Mouse (Mus musculus) ES-E14 (cell line): ENCODE measurements around the gene Tpd52l1.

ENCODE experiments used
- CHD2 ChIP-seq: IDR thresholded peaks from 2 replicates; pipeline ENCODE4 v1.6.1; 2014; ENCODE audit warnings: mild to moderate bottlenecking, low read depth, low read length, inconsistent platforms
- HCFC1 ChIP-seq: IDR thresholded peaks from 2 replicates; pipeline ENCODE4 v1.6.1; 2012; ENCODE audit warnings: low read length, inconsistent platforms, borderline replicate concordance; ENCODE audit not compliant: insufficient read depth
- MAFK ChIP-seq: IDR thresholded peaks from 2 replicates; pipeline ENCODE4 v1.6.1; 2014; ENCODE audit warnings: mild to moderate bottlenecking, low read depth, low read length, inconsistent platforms; ENCODE audit not compliant: insufficient read depth
- ZC3H11A ChIP-seq: IDR thresholded peaks from 2 replicates; pipeline ENCODE4 v1.6.1; 2012; ENCODE audit warnings: low read depth, mild to moderate bottlenecking, inconsistent platforms, low read length, borderline replicate concordance
- ZNF384 ChIP-seq: IDR thresholded peaks from 2 replicates; pipeline ENCODE4 v1.6.1; 2012; ENCODE audit warnings: low read depth, low read length, inconsistent platforms

DNA sequence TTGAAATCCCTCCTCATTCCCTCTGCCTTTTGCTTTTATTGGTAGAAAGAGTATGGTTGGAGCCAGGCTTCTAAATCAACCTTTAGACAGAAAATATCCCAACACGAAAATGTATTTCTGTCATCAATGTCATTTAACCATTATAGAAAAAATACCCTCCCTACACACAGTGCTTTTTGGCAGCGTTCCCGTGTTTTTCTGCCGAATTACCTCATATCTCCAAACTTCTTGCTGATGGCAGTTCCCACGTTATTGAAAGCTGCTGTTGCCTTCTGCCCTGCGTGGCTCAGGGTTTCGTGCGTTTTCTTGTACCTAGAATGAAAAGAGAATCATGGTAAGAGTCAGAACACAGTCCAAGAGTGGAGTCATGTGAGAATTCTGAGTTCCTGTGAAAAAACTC is 99.4 kb downstream of the Tpd52l1 start:
- TF ChIP-seq CHD2 (no peak), ZNF384 (no peak), HCFC1 (no peak), ZC3H11A (no peak), MAFK (no peak)
